Mouse (Mus musculus) cortical plate, adult 2 months (tissue): ENCODE data around the gene Ubac2.

Experiments used
- CTCF ChIP-seq: fragments of 200-500 bp; IDR thresholded peaks from 2 replicates; pipeline ENCODE4 v1.5.1; 2011; ENCODE audit warnings: mild to moderate bottlenecking, control low read depth, low read length; ENCODE audit not compliant: insufficient read depth; ENCODE audit errors: extremely low read depth
- POLR2A ChIP-seq: fragments of 200-500 bp; IDR thresholded peaks from 2 replicates; pipeline ENCODE4 v1.6.1; 2011; ENCODE audit warnings: mild to moderate bottlenecking, low read length, control low read depth; ENCODE audit not compliant: insufficient read depth; ENCODE audit errors: extremely low read depth

DNA sequence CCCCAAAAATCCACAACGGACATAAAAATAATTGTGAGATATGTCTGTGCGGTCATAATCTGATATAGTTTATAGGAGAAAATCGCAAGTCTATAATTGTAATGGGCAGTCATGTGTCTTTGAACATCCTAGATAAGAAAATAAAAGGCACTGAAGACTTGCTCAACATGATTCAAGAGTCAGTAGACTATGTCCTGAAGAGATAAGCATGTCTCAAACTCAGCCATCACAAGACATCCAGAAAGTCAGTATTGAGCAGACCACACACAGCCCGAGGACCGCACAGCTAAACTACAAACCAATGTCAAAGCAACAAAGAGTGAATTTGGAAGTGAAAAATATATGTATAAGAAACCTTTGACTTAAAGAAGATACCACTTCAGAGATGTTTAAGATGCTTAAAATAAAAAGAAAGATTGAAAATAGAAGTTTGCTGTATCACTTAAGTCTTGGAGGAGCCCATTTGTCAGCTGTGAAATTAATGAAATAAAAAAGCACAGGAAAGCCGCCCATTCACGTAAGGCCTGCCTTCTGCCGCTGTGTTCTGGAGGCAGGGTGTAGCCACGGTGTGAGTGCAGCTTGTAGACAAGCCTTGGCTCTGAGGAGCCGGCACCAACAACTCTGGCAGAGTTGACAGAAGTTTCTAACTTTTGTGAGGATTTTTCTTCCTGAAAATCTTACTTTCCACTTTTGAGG lies 78.9 kb downstream of the Ubac2 start:
- TF ChIP-seq CTCF = no peak
- no peak for TF ChIP-seq POLR2A
